Mouse (Mus musculus): Measurements from ENCODE around the gene Hoxd11.

Gene Hoxd11

DNA sequence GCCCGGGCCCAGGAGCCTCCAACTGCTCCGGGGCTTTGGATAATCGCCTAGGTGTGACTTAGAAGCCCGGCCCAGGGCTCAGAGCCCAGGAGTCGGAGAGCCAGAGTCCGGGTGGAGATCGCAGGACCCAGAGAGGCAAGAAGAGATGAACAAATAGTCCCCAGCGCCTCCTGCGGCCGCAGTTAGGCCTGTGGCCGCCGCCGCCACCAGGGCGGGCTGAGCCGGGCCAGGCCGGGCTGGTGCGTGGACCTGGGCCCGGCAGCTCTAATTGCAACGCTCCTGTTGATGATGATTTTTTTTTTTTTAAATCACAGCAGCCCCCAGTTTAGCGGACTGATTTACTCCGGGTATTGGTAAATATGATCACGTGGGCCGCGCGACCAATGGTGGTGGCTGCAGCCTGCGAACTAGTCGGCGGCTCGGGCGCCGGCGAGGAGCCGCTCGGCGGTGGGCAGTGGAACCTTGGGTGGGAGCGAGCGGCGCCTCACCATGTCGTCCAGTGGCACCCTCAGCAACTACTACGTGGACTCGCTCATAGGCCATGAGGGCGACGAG lies 18.3 kb downstream of the Hoxd11 start, which contains the start of gene Hoxd9:
Hoxd9 (plus strand) TSS at position 161 of the 555 bp plus-strand sequence.
- no peak for DNase-seq

DNA sequence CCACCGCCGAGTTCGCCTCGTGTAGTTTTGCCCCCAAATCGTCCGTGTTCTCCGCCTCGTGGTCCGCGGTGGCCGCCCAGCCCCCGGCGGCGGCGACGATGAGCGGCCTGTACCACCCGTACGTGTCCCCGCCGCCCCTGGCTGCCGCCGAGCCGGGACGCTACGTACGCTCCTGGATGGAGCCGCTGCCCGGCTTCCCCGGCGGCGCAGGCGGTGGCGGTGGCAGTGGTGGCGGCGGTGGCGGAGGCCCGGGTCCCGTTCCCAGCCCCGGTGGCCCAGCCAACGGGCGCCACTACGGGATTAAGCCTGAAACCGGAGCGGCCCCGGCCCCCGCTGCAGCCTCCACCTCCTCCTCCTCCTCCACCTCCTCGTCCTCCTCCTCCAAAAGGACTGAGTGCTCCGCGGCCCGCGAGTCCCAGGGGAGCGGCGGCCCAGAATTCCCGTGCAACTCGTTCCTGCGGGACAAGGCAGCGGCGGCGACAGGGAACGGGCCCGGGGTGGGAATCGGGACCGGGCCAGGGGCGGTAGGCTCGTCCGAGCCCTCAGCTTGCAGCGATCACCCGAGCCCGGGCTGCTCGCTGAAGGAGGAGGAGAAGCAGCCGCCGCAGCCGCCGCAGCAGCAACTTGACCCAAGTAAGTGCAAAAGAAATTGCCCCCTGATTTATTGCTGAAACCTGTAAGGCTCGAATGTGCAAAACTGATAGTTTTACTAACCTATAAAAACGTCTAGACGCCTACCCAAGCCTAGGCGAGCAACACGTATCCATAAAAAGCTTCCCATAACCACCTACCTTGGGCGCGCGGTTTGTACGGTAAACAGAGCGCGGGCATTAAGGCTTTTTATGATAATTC lies 19.1 kb downstream of the Hoxd11 start:
- no peak for DNase-seq

GRCm38 (mm10) chr2:74699053-74699430 lies 19.7 kb downstream of the Hoxd11 start:
- no peak for DNase-seq

DNA sequence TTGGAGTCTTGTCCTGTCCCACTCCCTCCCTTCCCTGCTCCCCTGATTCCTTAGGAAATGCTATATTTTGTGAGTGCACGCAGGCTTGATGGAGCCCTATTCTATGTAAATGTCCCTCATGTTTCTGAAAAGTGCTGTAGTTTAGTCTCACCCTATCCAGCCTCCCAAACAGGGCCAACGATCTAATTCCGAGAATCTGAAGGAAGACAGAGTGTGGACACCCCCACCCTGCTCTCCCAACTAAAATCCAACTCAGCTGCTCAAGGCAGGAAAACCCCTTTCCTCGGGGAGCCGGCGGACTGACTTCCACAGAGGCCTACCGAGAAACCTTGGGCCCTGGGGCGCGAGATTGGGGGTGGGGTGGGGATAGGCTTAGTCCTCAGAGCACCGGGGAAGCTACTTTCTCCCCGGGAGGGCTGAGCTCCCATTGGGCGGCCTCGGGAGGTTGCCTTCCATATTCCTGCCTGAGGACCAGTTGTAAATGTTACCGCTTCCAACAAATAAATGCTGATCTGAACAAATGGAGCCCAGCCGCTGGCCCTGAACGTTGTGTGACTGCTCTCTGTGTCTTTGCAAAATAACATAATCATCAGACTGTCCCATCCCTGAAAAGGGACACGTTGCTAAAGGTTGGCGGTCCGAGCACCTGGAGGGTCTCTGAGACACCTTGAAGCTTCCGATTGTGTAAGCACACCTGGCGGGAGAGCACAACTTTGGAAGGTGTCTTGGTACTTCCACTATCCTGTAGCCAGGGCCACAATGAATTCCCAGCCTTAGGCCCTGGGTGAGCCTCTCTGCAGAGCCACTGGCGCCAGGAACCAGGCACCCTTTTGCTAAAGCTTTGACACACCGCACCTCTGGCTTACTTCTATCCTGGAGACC lies 20.5 kb downstream of the Hoxd11 start:
- DNase-seq = no peak

GRCm38 (mm10) chr2:74700546-74701112 lies 21.3 kb downstream of the Hoxd11 start:
- DNase-seq = no peak

- DNase-seq = peak; percentile 40
Measured at GRCm38 (mm10) chr2:74701949-74702819, 22.8 kb downstream of the Hoxd11 start.

- no peak for DNase-seq
Measured at GRCm38 (mm10) chr2:74702820-74703219, 23.5 kb downstream of the Hoxd11 start.

GRCm38 (mm10) chr2:74703317-74703716 lies 24.0 kb downstream of the Hoxd11 start:
- no peak for DNase-seq

- DNase-seq = no peak
Measured at GRCm38 (mm10) chr2:74703720-74704392, 24.5 kb downstream of the Hoxd11 start.

GRCm38 (mm10) chr2:74704393-74704998 lies 25.1 kb downstream of the Hoxd11 start, which contains the start of gene Hoxd8:
Gene Hoxd8 (plus strand): TSS chr2:74704615.
- DNase-seq = no peak

- DNase-seq = no peak
Measured at GRCm38 (mm10) chr2:74704999-74705466, 25.7 kb downstream of the Hoxd11 start.

DNA sequence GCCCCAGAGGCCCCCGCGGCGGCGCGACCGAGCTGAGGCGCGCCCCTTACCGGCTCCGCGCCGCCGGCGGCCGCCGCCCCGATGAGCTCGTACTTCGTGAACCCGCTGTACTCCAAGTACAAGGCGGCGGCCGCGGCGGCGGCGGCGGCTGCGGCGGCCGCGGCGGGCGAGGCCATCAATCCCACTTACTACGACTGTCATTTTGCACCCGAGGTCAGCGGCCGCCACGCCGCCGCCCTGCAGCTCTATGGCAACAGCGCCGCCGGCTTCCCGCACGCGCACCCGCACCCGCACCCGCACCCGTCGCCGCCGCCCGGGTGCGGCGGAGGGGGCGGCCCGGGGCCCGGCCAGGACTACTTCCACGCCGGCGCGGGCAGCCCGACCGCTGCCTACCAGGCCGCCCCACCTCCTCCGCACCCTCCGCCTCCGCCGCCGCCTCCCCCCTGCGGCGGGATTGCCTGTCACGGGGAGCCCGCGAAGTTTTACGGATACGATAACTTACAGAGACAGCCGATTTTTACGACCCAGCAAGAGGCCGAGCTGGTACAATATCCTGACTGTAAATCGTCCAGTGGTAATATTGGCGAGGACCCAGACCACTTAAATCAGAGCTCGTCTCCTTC lies 26.2 kb downstream of the Hoxd11 start:
- no peak for DNase-seq

DNA sequence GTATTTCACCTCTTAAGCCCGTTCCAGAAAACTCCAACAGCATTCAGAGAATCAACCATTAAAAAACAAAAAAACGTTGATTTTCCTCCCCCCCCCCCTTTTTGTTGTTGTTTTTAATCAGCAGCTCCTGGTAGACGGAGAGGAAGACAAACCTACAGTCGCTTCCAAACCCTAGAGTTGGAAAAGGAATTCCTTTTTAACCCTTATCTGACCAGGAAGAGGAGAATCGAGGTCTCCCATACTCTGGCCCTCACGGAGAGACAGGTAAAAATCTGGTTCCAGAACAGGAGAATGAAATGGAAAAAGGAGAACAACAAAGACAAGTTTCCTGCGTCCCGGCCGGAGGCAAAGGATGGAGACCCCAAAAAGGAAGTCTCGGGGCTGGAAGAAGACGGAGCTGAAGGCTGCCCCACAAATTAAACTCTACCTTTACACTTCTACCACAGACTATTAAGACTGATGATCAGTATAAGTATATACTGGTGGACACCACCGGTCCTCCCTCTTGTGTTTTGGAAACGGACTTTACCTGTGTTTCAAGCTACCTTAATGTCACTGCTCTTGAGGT lies 27.1 kb downstream of the Hoxd11 start:
- DNase-seq = no peak

DNA sequence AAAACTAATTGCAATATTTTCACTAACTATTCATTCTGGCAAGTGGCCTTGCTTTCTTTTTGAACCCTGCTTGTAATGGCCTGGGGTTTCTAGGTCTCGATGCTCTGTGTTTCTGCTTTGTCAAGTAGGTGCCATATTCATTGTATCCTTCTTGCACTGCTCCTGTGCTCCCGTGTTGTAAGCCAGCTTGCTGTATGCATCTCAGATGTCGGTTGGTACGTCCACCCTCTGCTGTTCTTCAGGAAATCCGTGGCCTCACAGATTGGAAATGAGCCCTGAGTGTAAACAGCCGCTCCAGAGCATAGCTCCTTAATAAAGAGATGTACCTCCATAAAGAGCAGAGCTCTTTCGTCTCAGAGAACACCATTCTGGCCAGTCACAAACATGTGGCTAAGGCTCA lies 28.2 kb downstream of the Hoxd11 start:
- no peak for DNase-seq

GRCm38 (mm10) chr2:74708676-74709075 lies 29.3 kb downstream of the Hoxd11 start:
- no peak for DNase-seq

GRCm38 (mm10) chr2:74709465-74710419 lies 30.4 kb downstream of the Hoxd11 start:
- no peak for DNase-seq

DNA sequence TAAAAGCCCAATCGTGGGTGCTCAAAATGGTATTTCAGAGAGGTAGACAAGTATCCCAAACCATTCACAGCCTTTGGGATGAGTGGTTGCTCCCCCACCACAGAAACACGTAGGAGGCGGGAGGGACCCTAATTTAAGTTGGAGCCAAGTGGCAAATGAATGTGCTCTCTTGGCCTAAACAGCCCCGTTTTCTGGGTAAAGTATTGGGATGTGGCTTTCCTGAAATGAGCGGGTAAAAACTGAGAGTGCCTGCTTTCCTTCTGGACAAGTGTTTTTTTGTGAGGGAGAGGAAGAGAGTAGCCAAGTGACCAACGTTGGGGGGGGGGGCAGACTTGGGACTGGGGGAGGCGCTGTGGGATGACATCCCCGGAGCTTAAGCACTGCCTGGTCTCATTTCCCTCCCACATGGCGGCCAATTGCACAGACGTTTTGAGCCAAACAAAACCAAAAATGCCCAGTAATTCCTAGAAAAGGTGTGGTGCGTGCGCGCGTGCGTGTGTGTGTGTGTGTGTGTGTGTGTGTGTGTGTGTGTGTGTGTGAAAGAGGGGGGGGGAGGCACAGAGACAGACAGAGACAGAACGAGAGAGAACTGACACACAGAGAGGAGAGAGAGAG lies 31.7 kb downstream of the Hoxd11 start:
- DNase-seq = no peak
